Mouse (Mus musculus): ENCODE measurements around the gene Vmo1. TPM values are rescaled to one million over a fixed set of nuclear protein-coding genes. Genes with fewer than 3 reads are reported as not detected.

Gene Vmo1
- total and polyA plus RNA-seq, 2 experiments from 2014 or later, result 0.55 TPM; not detected in 1

DNA sequence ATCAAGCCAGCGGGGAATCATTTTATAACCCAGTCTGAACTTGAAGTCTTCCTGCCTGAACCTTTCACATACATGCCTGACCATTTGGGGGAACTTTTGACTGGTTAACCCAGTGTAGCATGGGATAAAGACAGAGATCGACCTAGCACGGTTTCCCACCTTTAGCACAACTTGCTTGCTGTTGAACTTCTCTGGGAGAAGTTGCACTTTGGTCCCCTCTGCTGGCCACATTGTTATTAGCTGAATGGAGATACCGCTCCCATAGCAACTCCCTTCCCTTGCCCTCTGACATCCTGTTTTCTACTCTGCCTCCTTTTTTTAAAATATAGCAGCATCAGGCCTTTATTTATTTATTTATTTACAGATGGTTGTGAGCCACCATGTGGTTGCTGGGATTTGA is 8.0 kb downstream of the Vmo1 start:
- DNase-seq (ENCODE audit: low spot score) (peak; percentile 55), ATAC-seq (ENCODE audit: insufficient read depth, low read depth) (no peak; the same call in 1 of the 2 replicates)
- H3K4me2 ChIP-seq (ENCODE audit: low read depth, low read length), result no peak overlapping the region

DNA sequence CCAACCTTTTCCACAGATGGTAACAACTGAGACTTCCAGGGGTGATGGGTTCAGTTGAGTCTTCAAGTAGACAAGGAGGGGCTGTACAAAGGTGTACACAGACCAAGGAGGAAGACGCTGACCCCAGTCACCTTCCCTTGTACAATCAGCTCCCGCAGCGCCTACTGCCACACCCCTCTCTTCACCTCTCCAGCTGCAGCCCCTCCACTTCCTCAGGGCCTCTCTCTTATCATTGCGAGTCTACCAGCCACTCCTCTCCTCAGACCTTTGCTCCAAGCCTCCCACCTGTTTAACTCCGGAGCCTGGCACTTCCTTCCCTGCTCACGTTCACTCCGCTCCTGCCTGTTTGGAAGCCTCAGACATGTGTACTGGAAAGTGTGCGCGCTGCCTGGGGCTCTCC is 9.4 kb downstream of the Vmo1 start, which contains the start of gene Tm4sf5:
Gene Tm4sf5 (plus strand): TSS at position 275 of the 400 bp plus-strand sequence.
- Histone ChIP-seq H3K9ac (replicated peaks; ENCODE audit: low read depth, low read length) (no peak within 1 kb of the TSS), H3K4me1 (ENCODE audit: control insufficient read depth, insufficient read depth) (no peaks in the 10 kb centered on the region), H3K27me3 (ENCODE audit: control insufficient read depth, insufficient read depth, low read length) (peaks cover 8% of the 10 kb centered on the region; the same call in 1 of the 2 replicates), H3K4me2 (ENCODE audit: low read depth, low read length) (no peak within 1 kb of the TSS), H3K27ac (ENCODE audit: low read depth) (no peak within 1 kb of the TSS), H3K4me3 (ENCODE audit: low read depth, low read length) (no peak within 1 kb of the TSS), H3K9me3 (replicated peaks; ENCODE audit: control insufficient read depth, low read length) (no peaks in the 10 kb centered on the region), H3K36me3 (replicated peaks; ENCODE audit: control insufficient read depth, insufficient read depth, low read length) (no peaks in the 10 kb centered on the region)
- WGBS, result 40% methylated on average over 9 of the region's 9 CpGs
- TF ChIP-seq CTCF (IDR thresholded peaks at IDR 0.05; ENCODE audit: low read depth) (no peak), EP300 (IDR thresholded peaks at IDR 0.05; ENCODE audit: low read depth) (no peak)
- DNase-seq (ENCODE audit: low spot score) (no peak), ATAC-seq (ENCODE audit: insufficient read depth, low read depth) (no peak)

More for the DNA sequence above, 8.0 kb downstream of the Vmo1 start:
- H3K36me3 ChIP-seq (replicated peaks; ENCODE audit: control insufficient read depth, insufficient read depth, low read length), result no peaks in the 10 kb centered on the region
- no peak overlapping the region for H3K9ac ChIP-seq (replicated peaks; ENCODE audit: low read depth, low read length)
- H3K4me3 ChIP-seq (ENCODE audit: low read depth, low read length), result no peak overlapping the region
- 19% methylated on average over 4 of the region's 4 CpGs for WGBS
- TF ChIP-seq CTCF (IDR thresholded peaks at IDR 0.05; ENCODE audit: low read depth), result peak; percentile 75
- no peak for TF ChIP-seq EP300 (IDR thresholded peaks at IDR 0.05; ENCODE audit: low read depth)
- no peak overlapping the region for H3K27ac ChIP-seq (ENCODE audit: low read depth)
- no peaks in the 10 kb centered on the region for H3K9me3 ChIP-seq (replicated peaks; ENCODE audit: control insufficient read depth, low read length)
- peaks cover 10% of the 10 kb centered on the region; the same call in 1 of the 2 replicates for H3K27me3 ChIP-seq (ENCODE audit: control insufficient read depth, insufficient read depth, low read length)
- no peaks in the 10 kb centered on the region for H3K4me1 ChIP-seq (ENCODE audit: control insufficient read depth, insufficient read depth)

DNA sequence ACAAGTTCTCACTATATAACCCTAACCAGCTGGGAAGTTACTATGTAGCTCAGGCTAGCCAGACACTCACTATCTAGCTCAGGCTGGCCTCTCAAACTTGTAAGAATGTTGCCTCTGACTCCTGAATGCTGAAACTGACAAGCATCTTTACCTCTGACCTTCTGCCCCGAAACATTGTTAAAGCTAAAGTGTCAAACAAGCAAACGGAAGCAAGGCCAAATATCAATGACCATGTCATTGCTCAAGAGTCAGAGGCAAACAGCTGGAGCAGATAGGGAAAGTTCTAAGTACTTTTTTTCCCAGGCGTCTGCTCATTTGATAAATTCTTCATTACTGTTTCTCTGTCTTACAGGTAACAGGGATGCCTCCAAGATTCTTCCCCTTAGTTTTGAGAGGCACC is 12.4 kb downstream of the Vmo1 start:
- no peaks in the 10 kb centered on the region for H3K27me3 ChIP-seq (ENCODE audit: control insufficient read depth, insufficient read depth, low read length)
- H3K9me3 ChIP-seq (replicated peaks; ENCODE audit: control insufficient read depth, low read length), result no peaks in the 10 kb centered on the region
- no peak overlapping the region for H3K4me2 ChIP-seq (ENCODE audit: low read depth, low read length)
- 55% methylated on average over 3 of the region's 3 CpGs for WGBS
- ATAC-seq (ENCODE audit: insufficient read depth, low read depth), result no peak
- TF ChIP-seq EP300 (IDR thresholded peaks at IDR 0.05; ENCODE audit: low read depth), result no peak
- no peak for TF ChIP-seq CTCF (IDR thresholded peaks at IDR 0.05; ENCODE audit: low read depth)
- H3K36me3 ChIP-seq (replicated peaks; ENCODE audit: control insufficient read depth, insufficient read depth, low read length), result no peaks in the 10 kb centered on the region
- H3K9ac ChIP-seq (replicated peaks; ENCODE audit: low read depth, low read length), result no peak overlapping the region
- no peak overlapping the region for H3K4me3 ChIP-seq (ENCODE audit: low read depth, low read length)
- no peaks in the 10 kb centered on the region for H3K4me1 ChIP-seq (ENCODE audit: control insufficient read depth, insufficient read depth)
- no peak overlapping the region for H3K27ac ChIP-seq (ENCODE audit: low read depth)
- DNase-seq (ENCODE audit: low spot score), result no peak

DNA sequence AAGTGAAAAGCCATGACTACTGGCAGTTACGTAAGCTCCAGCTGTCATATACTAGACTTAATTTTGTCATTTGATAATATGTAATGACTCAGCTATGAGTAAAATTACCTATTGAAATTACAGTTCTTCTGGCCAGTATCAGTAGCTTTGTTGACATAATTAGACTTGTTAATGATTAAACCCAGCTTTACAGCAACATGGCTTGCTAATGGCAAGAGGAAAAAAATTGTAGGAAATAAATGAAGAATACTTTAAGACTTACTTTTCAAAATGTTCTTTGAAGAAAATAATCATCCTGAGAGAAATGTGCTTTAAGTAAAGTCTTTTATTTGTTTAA is 14.0 kb downstream of the Vmo1 start:
- ATAC-seq (ENCODE audit: insufficient read depth, low read depth), result no peak

DNA sequence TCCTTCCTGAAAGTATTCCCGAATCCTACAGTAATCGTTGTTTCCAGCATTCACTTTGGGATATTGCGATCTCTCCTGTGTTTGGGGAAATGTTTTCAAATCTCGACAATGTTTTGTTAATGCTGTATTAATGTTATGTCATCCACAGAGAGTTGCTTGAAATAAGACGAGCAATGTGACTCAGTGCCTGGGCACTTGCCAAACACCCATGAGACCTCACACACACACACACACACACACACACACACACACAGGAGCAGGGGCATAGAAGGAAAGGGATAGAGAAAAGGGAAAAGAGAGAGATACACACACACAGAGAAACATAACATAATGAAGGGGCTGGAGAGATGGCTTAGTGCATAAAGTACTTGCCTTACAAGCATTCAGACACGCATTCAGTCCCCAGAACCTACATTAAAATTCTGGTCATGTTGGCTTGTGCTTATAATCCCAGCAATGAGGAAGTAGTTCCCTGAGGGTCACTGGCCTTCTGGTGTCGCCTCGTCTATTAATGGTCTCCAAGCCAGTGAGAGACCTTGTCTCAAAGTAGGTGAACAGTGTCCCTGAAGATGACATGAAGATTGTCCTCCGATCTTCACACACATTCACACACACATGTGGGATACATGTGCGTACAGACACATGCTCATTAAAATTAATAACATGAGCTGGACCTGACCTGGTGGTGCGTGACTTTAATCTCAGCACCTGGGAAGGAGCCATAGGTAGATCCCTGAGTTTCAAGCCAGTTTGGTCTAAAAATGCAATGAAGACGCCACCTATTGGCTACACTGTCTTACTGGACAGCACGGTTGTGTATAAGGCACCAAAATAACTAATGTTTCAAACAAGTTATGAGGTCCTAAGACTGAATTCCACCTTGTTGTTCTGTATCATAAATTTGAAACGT is 14.6 kb downstream of the Vmo1 start:
- no peaks in the 10 kb centered on the region for H3K36me3 ChIP-seq (replicated peaks; ENCODE audit: control insufficient read depth, insufficient read depth, low read length)
- no peaks in the 10 kb centered on the region for H3K4me1 ChIP-seq (ENCODE audit: control insufficient read depth, insufficient read depth)
- WGBS, result 59% methylated on average over 14 of the region's 14 CpGs
- DNase-seq (ENCODE audit: low spot score) (no peak), ATAC-seq (ENCODE audit: insufficient read depth, low read depth) (no peak)
- no peak overlapping the region for H3K27ac ChIP-seq (ENCODE audit: low read depth)
- TF ChIP-seq EP300 (IDR thresholded peaks at IDR 0.05; ENCODE audit: low read depth) (no peak), CTCF (IDR thresholded peaks at IDR 0.05; ENCODE audit: low read depth) (peak; percentile 34; the same call in 1 of the 2 replicates)
- no peak overlapping the region for H3K9ac ChIP-seq (replicated peaks; ENCODE audit: low read depth, low read length)
- no peak overlapping the region for H3K4me2 ChIP-seq (ENCODE audit: low read depth, low read length)
- no peaks in the 10 kb centered on the region for H3K9me3 ChIP-seq (replicated peaks; ENCODE audit: control insufficient read depth, low read length)
- no peak overlapping the region for H3K4me3 ChIP-seq (ENCODE audit: low read depth, low read length)
- no peaks in the 10 kb centered on the region for H3K27me3 ChIP-seq (ENCODE audit: control insufficient read depth, insufficient read depth, low read length)

More for the DNA sequence above, 14.0 kb downstream of the Vmo1 start:
- DNase-seq (ENCODE audit: low spot score), result no peak
- no peak overlapping the region for H3K4me2 ChIP-seq (ENCODE audit: low read depth, low read length)
- no peak overlapping the region for H3K27ac ChIP-seq (ENCODE audit: low read depth)
- H3K36me3 ChIP-seq (replicated peaks; ENCODE audit: control insufficient read depth, insufficient read depth, low read length), result no peaks in the 10 kb centered on the region
- TF ChIP-seq CTCF (IDR thresholded peaks at IDR 0.05; ENCODE audit: low read depth) (no peak), EP300 (IDR thresholded peaks at IDR 0.05; ENCODE audit: low read depth) (no peak)
- no peaks in the 10 kb centered on the region for H3K27me3 ChIP-seq (ENCODE audit: control insufficient read depth, insufficient read depth, low read length)
- H3K9me3 ChIP-seq (replicated peaks; ENCODE audit: control insufficient read depth, low read length), result no peaks in the 10 kb centered on the region
- H3K9ac ChIP-seq (replicated peaks; ENCODE audit: low read depth, low read length), result no peak overlapping the region
- H3K4me3 ChIP-seq (ENCODE audit: low read depth, low read length), result no peak overlapping the region
- WGBS, result 82% methylated on average over 1 of the region's 1 CpGs
- H3K4me1 ChIP-seq (ENCODE audit: control insufficient read depth, insufficient read depth), result no peaks in the 10 kb centered on the region
